Mouse (Mus musculus) heart, embryonic 11.5 days (tissue): ENCODE measurements at regions not wholly inside any gene's neighbourhood (a gene's known extent, or its start where the extent isn't known, plus 50 kb on each side); places are given as distances from the start of the nearest gene placed in this dataset.

Experiments
- ATAC-seq: fragments of 200-750 bp; cut with Nextera tagmentation; replicated peaks from 2 replicates; pipeline ENCODE4 v1.8.0; 2017; ENCODE audit warnings: moderate library complexity; ENCODE audit not compliant: insufficient number of reproducible peaks, low FRiP score, low TSS enrichment
- H3K27ac ChIP-seq: fragments of 300-500 bp; sonication (generic); 2 replicates; pipeline ENCODE4 v1.5.1; 2014; ENCODE audit warnings: mild to moderate bottlenecking, low read depth, low read length
- H3K27me3 ChIP-seq: fragments of 300-500 bp; sonication (generic); 2 replicates; pipeline ENCODE4 v1.6.1; 2014; ENCODE audit warnings: mild to moderate bottlenecking, low read length, mixed read lengths; ENCODE audit not compliant: control insufficient read depth, insufficient read depth
- H3K36me3 ChIP-seq: fragments of 300-500 bp; sonication (generic); 2 replicates; pipeline ENCODE4 v1.6.1; 2014; ENCODE audit warnings: mild to moderate bottlenecking, low read length, moderate library complexity, mixed read lengths; ENCODE audit not compliant: control insufficient read depth, insufficient read depth
- H3K4me1 ChIP-seq: fragments of 300-500 bp; sonication (generic); 2 replicates; pipeline ENCODE4 v1.6.1; 2014; ENCODE audit warnings: low read length; ENCODE audit not compliant: control insufficient read depth, insufficient read depth
- H3K4me2 ChIP-seq: fragments of 300-500 bp; sonication (generic); 2 replicates; pipeline ENCODE4 v1.6.1; 2014; ENCODE audit warnings: mild to moderate bottlenecking, moderate library complexity
- H3K4me3 ChIP-seq: fragments of 300-500 bp; sonication (generic); 2 replicates; pipeline ENCODE4 v1.5.1; 2014; ENCODE audit warnings: low read depth, low read length
- H3K9ac ChIP-seq: fragments of 300-500 bp; sonication (generic); 2 replicates; pipeline ENCODE4 v1.6.1; 2014; ENCODE audit warnings: mild to moderate bottlenecking, low read depth, low read length, moderate library complexity
- H3K9me3 ChIP-seq: fragments of 300-500 bp; sonication (generic); replicated peaks from 2 replicates; pipeline ENCODE4 v1.6.1; 2016; ENCODE audit warnings: low read length; ENCODE audit not compliant: control insufficient read depth
- WGBS: fragments of 180-500 bp; shearing (Covaris S2); extraction: QIAGEN DNeasy Blood & Tissue Kit; methylation state at CpG from one replicate; pipeline ENCODE4 v1.1.7; 2014; ENCODE audit not compliant: insufficient replicate concordance; 5-methylcytosine and 5-hydroxymethylcytosine counted together

GRCm38 (mm10) chr6:51349771-51350170, 82.7 kb upstream of the Nfe2l3 start:
- WGBS: 76% methylated on average over 3 of the region's 3 CpGs
- Histone ChIP-seq H3K4me2 (no peak overlapping the region), H3K4me1 (no peaks in the 10 kb centered on the region), H3K36me3 (no peaks in the 10 kb centered on the region), H3K9ac (no peak overlapping the region), H3K27me3 (no peaks in the 10 kb centered on the region), H3K27ac (no peak overlapping the region), H3K4me3 (no peak overlapping the region), H3K9me3 (no peaks in the 10 kb centered on the region)
- no peak for ATAC-seq

- WGBS: 68% methylated on average over 11 of the region's 11 CpGs
- no peak overlapping the region for H3K4me2 ChIP-seq
- H3K36me3 ChIP-seq: no peaks in the 10 kb centered on the region
These were observed 77.4 kb upstream of the Nfe2l3 start for GRCm38 (mm10) chr6:51355041-51355440.

GRCm38 (mm10) chr6:51361611-51362180, 70.8 kb upstream of the Nfe2l3 start:
- Histone ChIP-seq H3K27ac (no peak overlapping the region), H3K4me1 (peaks cover 2% of the 10 kb centered on the region; the same call in 1 of the 2 replicates), H3K27me3 (no peaks in the 10 kb centered on the region), H3K36me3 (no peaks in the 10 kb centered on the region), H3K9me3 (no peaks in the 10 kb centered on the region), H3K4me2 (no peak overlapping the region), H3K9ac (no peak overlapping the region), H3K4me3 (no peak overlapping the region)
- 74% methylated on average over 12 of the region's 12 CpGs for WGBS
- ATAC-seq: no peak

More at GRCm38 (mm10) chr6:51355041-51355440, 77.4 kb upstream of the Nfe2l3 start:
- Histone ChIP-seq H3K4me1 (no peaks in the 10 kb centered on the region; the same call in 1 of the 2 replicates), H3K27me3 (no peaks in the 10 kb centered on the region), H3K4me3 (no peak overlapping the region), H3K9ac (no peak overlapping the region), H3K27ac (no peak overlapping the region), H3K9me3 (no peaks in the 10 kb centered on the region)
- no peak for ATAC-seq

GRCm38 (mm10) chr6:51362475-51363226, 69.8 kb upstream of the Nfe2l3 start:
- no peak for ATAC-seq
- Histone ChIP-seq H3K9ac (no peak overlapping the region), H3K27ac (no peak overlapping the region), H3K4me3 (peak overlapping the region; percentile 35), H3K4me1 (peaks cover 2% of the 10 kb centered on the region; the same call in 1 of the 2 replicates), H3K9me3 (no peaks in the 10 kb centered on the region), H3K27me3 (no peaks in the 10 kb centered on the region), H3K4me2 (peak overlapping the region; percentile 61), H3K36me3 (no peaks in the 10 kb centered on the region)
- WGBS: 6% methylated on average over 15 of the region's 15 CpGs

GRCm38 (mm10) chr6:51364776-51365175, 67.7 kb upstream of the Nfe2l3 start:
- no peak overlapping the region for H3K27ac ChIP-seq
- peaks cover 6% of the 10 kb centered on the region for H3K4me1 ChIP-seq
- no peak for ATAC-seq
- H3K9ac ChIP-seq: no peak overlapping the region
- H3K4me3 ChIP-seq: no peak overlapping the region
- H3K4me2 ChIP-seq: no peak overlapping the region
- H3K27me3 ChIP-seq: no peaks in the 10 kb centered on the region
- H3K9me3 ChIP-seq: no peaks in the 10 kb centered on the region
- no peaks in the 10 kb centered on the region for H3K36me3 ChIP-seq
- 70% methylated on average over 6 of the region's 6 CpGs for WGBS

GRCm38 (mm10) chr6:51369771-51370170, 62.7 kb upstream of the Nfe2l3 start:
- no peak overlapping the region for H3K4me3 ChIP-seq

GRCm38 (mm10) chr6:51372357-51372756, 60.1 kb upstream of the Nfe2l3 start:
- Histone ChIP-seq H3K4me2 (no peak overlapping the region), H3K9ac (no peak overlapping the region), H3K27ac (no peak overlapping the region), H3K4me1 (peaks cover 6% of the 10 kb centered on the region), H3K9me3 (no peaks in the 10 kb centered on the region), H3K36me3 (no peaks in the 10 kb centered on the region), H3K27me3 (no peaks in the 10 kb centered on the region), H3K4me3 (no peak overlapping the region)
- ATAC-seq: no peak
- 56% methylated on average over 7 of the region's 7 CpGs for WGBS

More at GRCm38 (mm10) chr6:51369771-51370170, 62.7 kb upstream of the Nfe2l3 start:
- H3K36me3 ChIP-seq: no peaks in the 10 kb centered on the region
- H3K27ac ChIP-seq: no peak overlapping the region
- no peaks in the 10 kb centered on the region for H3K9me3 ChIP-seq
- peaks cover 9% of the 10 kb centered on the region for H3K4me1 ChIP-seq
- H3K4me2 ChIP-seq: no peak overlapping the region
- WGBS: 52% methylated on average over 6 of the region's 6 CpGs
- no peaks in the 10 kb centered on the region for H3K27me3 ChIP-seq
- ATAC-seq: no peak
- no peak overlapping the region for H3K9ac ChIP-seq

GRCm38 (mm10) chr6:51378436-51378835, 54.0 kb upstream of the Nfe2l3 start:
- no peak overlapping the region for H3K4me2 ChIP-seq
- WGBS: 84% methylated on average over 3 of the region's 3 CpGs
- no peak for ATAC-seq
- no peak overlapping the region for H3K9ac ChIP-seq
- no peaks in the 10 kb centered on the region for H3K9me3 ChIP-seq
- no peak overlapping the region for H3K27ac ChIP-seq
- 0 out of 2 replicates have a peak, but pooled peaks cover 4% of the 10 kb centered on the region for H3K4me1 ChIP-seq
- no peak overlapping the region for H3K4me3 ChIP-seq
- no peaks in the 10 kb centered on the region for H3K27me3 ChIP-seq
- H3K36me3 ChIP-seq: no peaks in the 10 kb centered on the region
